Mouse (Mus musculus): ENCODE results near the gene Haao. TPM values are rescaled to one million over a fixed set of nuclear protein-coding genes. Genes with fewer than 3 reads are reported as not detected.

Haao gene
- polyA plus RNA-seq, 1 experiment from 2014 or later: 0.14 TPM

- Histone ChIP-seq H3K9me3 (ENCODE audit: control insufficient read depth, low read length) (no peaks in the 10 kb centered on the region), H3K27me3 (replicated peaks; ENCODE audit: control insufficient read depth, insufficient read depth, low read length) (no peaks in the 10 kb centered on the region), H3K4me2 (ENCODE audit: low read length) (no peak overlapping the region), H3K4me1 (replicated peaks; ENCODE audit: control insufficient read depth, insufficient read depth, low read length) (peaks cover 3% of the 10 kb centered on the region), H3K4me3 (replicated peaks; ENCODE audit: low read length) (no peak overlapping the region), H3K9ac (replicated peaks; ENCODE audit: low read depth, low read length) (no peak overlapping the region), H3K27ac (ENCODE audit: low read length) (no peak overlapping the region), H3K36me3 (ENCODE audit: control insufficient read depth, insufficient read depth) (no peaks in the 10 kb centered on the region)
- WGBS: 72% methylated on average over 4 of the region's 4 CpGs
- ATAC-seq: no peak
These were observed 11.9 kb upstream of the Haao start for GRCm38 (mm10) chr17:83859639-83860038.

GRCm38 (mm10) chr17:83858413-83858812, 10.7 kb upstream of the Haao start:
- H3K4me3 ChIP-seq (replicated peaks; ENCODE audit: low read length): no peak overlapping the region
- no peaks in the 10 kb centered on the region for H3K9me3 ChIP-seq (ENCODE audit: control insufficient read depth, low read length)
- H3K27ac ChIP-seq (ENCODE audit: low read length): no peak overlapping the region
- no peaks in the 10 kb centered on the region for H3K27me3 ChIP-seq (replicated peaks; ENCODE audit: control insufficient read depth, insufficient read depth, low read length)
- no peaks in the 10 kb centered on the region for H3K36me3 ChIP-seq (ENCODE audit: control insufficient read depth, insufficient read depth)
- peaks cover 3% of the 10 kb centered on the region for H3K4me1 ChIP-seq (replicated peaks; ENCODE audit: control insufficient read depth, insufficient read depth, low read length)
- H3K4me2 ChIP-seq (ENCODE audit: low read length): no peak overlapping the region
- WGBS: 87% methylated on average over 7 of the region's 7 CpGs
- ATAC-seq: no peak
- no peak overlapping the region for H3K9ac ChIP-seq (replicated peaks; ENCODE audit: low read depth, low read length)

GRCm38 (mm10) chr17:83854284-83854918, 6.6 kb upstream of the Haao start:
- Histone ChIP-seq H3K4me3 (replicated peaks; ENCODE audit: low read length) (no peak overlapping the region), H3K9me3 (ENCODE audit: control insufficient read depth, low read length) (no peaks in the 10 kb centered on the region), H3K4me2 (ENCODE audit: low read length) (no peak overlapping the region), H3K9ac (replicated peaks; ENCODE audit: low read depth, low read length) (no peak overlapping the region), H3K4me1 (replicated peaks; ENCODE audit: control insufficient read depth, insufficient read depth, low read length) (peaks cover under 1% of the 10 kb centered on the region), H3K36me3 (ENCODE audit: control insufficient read depth, insufficient read depth) (no peaks in the 10 kb centered on the region), H3K27me3 (replicated peaks; ENCODE audit: control insufficient read depth, insufficient read depth, low read length) (no peaks in the 10 kb centered on the region), H3K27ac (ENCODE audit: low read length) (no peak overlapping the region)
- no peak for ATAC-seq
- 49% methylated on average over 12 of the region's 12 CpGs for WGBS

DNA sequence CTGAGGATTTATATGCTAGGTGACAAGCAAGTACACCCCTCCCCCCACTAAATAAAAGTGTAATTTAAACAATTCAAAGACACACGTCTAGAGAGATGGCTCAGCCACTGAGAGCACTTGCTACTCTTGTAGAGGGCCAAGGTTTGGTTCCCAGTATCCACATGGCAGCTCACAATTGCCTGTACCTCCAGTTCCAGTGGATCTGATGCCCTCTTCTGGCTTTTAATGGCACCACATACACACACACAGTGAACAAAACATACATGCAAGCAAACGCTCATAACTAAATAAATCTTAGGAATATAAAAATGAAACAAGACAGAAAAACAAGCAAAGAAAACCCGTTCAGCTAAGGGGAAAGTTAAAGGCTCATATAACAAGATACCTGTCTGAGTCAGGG, 6.1 kb upstream of the Haao start:
- Histone ChIP-seq H3K27me3 (replicated peaks; ENCODE audit: control insufficient read depth, insufficient read depth, low read length) (no peaks in the 10 kb centered on the region), H3K4me2 (ENCODE audit: low read length) (no peak overlapping the region), H3K27ac (ENCODE audit: low read length) (no peak overlapping the region), H3K36me3 (ENCODE audit: control insufficient read depth, insufficient read depth) (no peaks in the 10 kb centered on the region), H3K4me1 (replicated peaks; ENCODE audit: control insufficient read depth, insufficient read depth, low read length) (peaks cover 6% of the 10 kb centered on the region), H3K4me3 (replicated peaks; ENCODE audit: low read length) (no peak overlapping the region), H3K9me3 (ENCODE audit: control insufficient read depth, low read length) (no peaks in the 10 kb centered on the region), H3K9ac (replicated peaks; ENCODE audit: low read depth, low read length) (no peak overlapping the region)
- ATAC-seq: no peak
- WGBS: 48% methylated on average over 3 of the region's 3 CpGs

DNA sequence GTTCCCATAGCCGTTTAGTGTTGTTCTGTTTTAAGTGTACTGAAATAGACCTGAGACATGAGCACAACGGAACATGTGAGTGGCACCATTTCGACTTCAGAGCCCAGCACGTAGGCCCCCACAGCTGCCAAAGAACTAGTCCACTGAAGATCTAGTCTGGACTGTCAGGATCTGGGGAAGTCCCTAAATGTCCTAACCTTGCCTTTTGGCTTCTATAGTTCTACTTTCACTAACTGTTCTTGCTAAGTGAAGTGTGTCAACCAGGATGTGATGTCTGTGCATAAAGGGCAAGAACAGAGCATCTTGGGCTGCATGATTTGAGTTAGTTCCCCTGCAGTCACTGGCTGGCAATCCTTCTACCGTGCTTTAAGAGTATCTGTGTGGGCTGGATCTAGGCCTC, 3.1 kb upstream of the Haao start:
- Histone ChIP-seq H3K9me3 (ENCODE audit: control insufficient read depth, low read length) (no peaks in the 10 kb centered on the region), H3K4me2 (ENCODE audit: low read length) (no peak overlapping the region), H3K4me3 (replicated peaks; ENCODE audit: low read length) (no peak overlapping the region), H3K9ac (replicated peaks; ENCODE audit: low read depth, low read length) (no peak overlapping the region), H3K4me1 (replicated peaks; ENCODE audit: control insufficient read depth, insufficient read depth, low read length) (peaks cover 7% of the 10 kb centered on the region), H3K27me3 (replicated peaks; ENCODE audit: control insufficient read depth, insufficient read depth, low read length) (no peaks in the 10 kb centered on the region), H3K27ac (ENCODE audit: low read length) (no peak overlapping the region), H3K36me3 (ENCODE audit: control insufficient read depth, insufficient read depth) (no peaks in the 10 kb centered on the region)
- WGBS: 79% methylated on average over 5 of the region's 5 CpGs
- ATAC-seq: no peak

- H3K4me3 ChIP-seq (replicated peaks; ENCODE audit: low read length): no peak overlapping the region
These were observed 2.7 kb upstream of the Haao start for GRCm38 (mm10) chr17:83850458-83850857.

GRCm38 (mm10) chr17:83849717-83850116, 2.0 kb upstream of the Haao start:
- H3K9ac ChIP-seq (replicated peaks; ENCODE audit: low read depth, low read length): no peak overlapping the region
- H3K27ac ChIP-seq (ENCODE audit: low read length): no peak overlapping the region
- no peak overlapping the region for H3K4me3 ChIP-seq (replicated peaks; ENCODE audit: low read length)
- H3K36me3 ChIP-seq (ENCODE audit: control insufficient read depth, insufficient read depth): no peaks in the 10 kb centered on the region
- H3K9me3 ChIP-seq (ENCODE audit: control insufficient read depth, low read length): no peaks in the 10 kb centered on the region
- no peaks in the 10 kb centered on the region for H3K27me3 ChIP-seq (replicated peaks; ENCODE audit: control insufficient read depth, insufficient read depth, low read length)
- 83% methylated on average over 5 of the region's 5 CpGs for WGBS
- peak; percentile 44 for ATAC-seq
- H3K4me2 ChIP-seq (ENCODE audit: low read length): no peak overlapping the region
- peaks cover 7% of the 10 kb centered on the region for H3K4me1 ChIP-seq (replicated peaks; ENCODE audit: control insufficient read depth, insufficient read depth, low read length)

More at GRCm38 (mm10) chr17:83850458-83850857, 2.7 kb upstream of the Haao start:
- 14% methylated on average over 9 of the region's 9 CpGs for WGBS
- no peak overlapping the region for H3K9ac ChIP-seq (replicated peaks; ENCODE audit: low read depth, low read length)
- ATAC-seq: peak; percentile 43
- H3K4me2 ChIP-seq (ENCODE audit: low read length): no peak overlapping the region
- H3K9me3 ChIP-seq (ENCODE audit: control insufficient read depth, low read length): no peaks in the 10 kb centered on the region
- no peak overlapping the region for H3K27ac ChIP-seq (ENCODE audit: low read length)
- peaks cover 7% of the 10 kb centered on the region for H3K4me1 ChIP-seq (replicated peaks; ENCODE audit: control insufficient read depth, insufficient read depth, low read length)
- H3K36me3 ChIP-seq (ENCODE audit: control insufficient read depth, insufficient read depth): no peaks in the 10 kb centered on the region
- H3K27me3 ChIP-seq (replicated peaks; ENCODE audit: control insufficient read depth, insufficient read depth, low read length): no peaks in the 10 kb centered on the region

GRCm38 (mm10) chr17:83849081-83849675, 1.4 kb upstream of the Haao start:
- peak; percentile 68 for ATAC-seq
- Histone ChIP-seq H3K9me3 (ENCODE audit: control insufficient read depth, low read length) (no peaks in the 10 kb centered on the region), H3K9ac (replicated peaks; ENCODE audit: low read depth, low read length) (no peak overlapping the region), H3K27ac (ENCODE audit: low read length) (no peak overlapping the region), H3K4me3 (replicated peaks; ENCODE audit: low read length) (no peak overlapping the region), H3K4me1 (replicated peaks; ENCODE audit: control insufficient read depth, insufficient read depth, low read length) (peaks cover 7% of the 10 kb centered on the region), H3K36me3 (ENCODE audit: control insufficient read depth, insufficient read depth) (no peaks in the 10 kb centered on the region), H3K27me3 (replicated peaks; ENCODE audit: control insufficient read depth, insufficient read depth, low read length) (no peaks in the 10 kb centered on the region), H3K4me2 (ENCODE audit: low read length) (no peak overlapping the region)
- 35% methylated on average over 12 of the region's 12 CpGs for WGBS

DNA sequence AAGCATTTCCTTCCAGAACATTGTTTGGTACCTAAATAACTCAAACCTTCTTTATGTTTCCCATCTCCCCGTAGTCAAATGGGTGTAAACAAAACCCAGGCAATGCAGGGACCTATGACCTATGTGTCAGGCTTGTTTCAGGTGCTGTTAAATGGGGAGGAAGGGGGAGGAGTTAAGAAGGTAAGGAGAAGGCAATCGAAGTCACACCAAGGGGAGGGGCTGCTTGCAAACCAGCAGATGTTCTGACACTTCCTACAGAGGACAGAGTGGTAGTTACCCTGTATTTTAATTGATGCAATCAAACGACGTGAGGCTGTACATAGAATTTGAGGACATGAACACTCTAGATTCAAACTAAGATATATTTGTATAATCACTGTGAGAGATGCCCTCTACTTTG, 719 bp upstream of the Haao start:
- Histone ChIP-seq H3K9me3 (ENCODE audit: control insufficient read depth, low read length) (no peaks in the 10 kb centered on the region), H3K27ac (ENCODE audit: low read length) (no peak overlapping the region), H3K4me2 (ENCODE audit: low read length) (no peak overlapping the region), H3K36me3 (ENCODE audit: control insufficient read depth, insufficient read depth) (no peaks in the 10 kb centered on the region), H3K4me1 (replicated peaks; ENCODE audit: control insufficient read depth, insufficient read depth, low read length) (peaks cover 7% of the 10 kb centered on the region), H3K27me3 (replicated peaks; ENCODE audit: control insufficient read depth, insufficient read depth, low read length) (no peaks in the 10 kb centered on the region), H3K9ac (replicated peaks; ENCODE audit: low read depth, low read length) (no peak overlapping the region), H3K4me3 (replicated peaks; ENCODE audit: low read length) (no peak overlapping the region)
- no peak for ATAC-seq
- WGBS: 74% methylated on average over 4 of the region's 4 CpGs

Data from forebrain, embryonic 16.5 days (tissue).